Mouse (Mus musculus): Measurements from ENCODE around the gene Acnat2.
"Not testable (repeated sequence)": the region's sequence is repeated elsewhere in the genome, so short reads cannot be mapped to it uniquely, and the experiment has no call there.

GRCm38 (mm10) chr4:49340091-49340490, 67.9 kb downstream of the Acnat2 start:
- TF ChIP-seq GATA1, TAL1 (IDR thresholded peaks at IDR 0.05; ENCODE audit: low read length): not testable (repeated sequence)
